Mouse (Mus musculus): ENCODE results near the gene Fbll1. TPM values are rescaled to one million over a fixed set of nuclear protein-coding genes. Genes with fewer than 3 reads are reported as not detected.
A peak's percentile ranks its signal among the peaks of the same experiment; 100 is the strongest.

The Fbll1 gene
- polyA plus RNA-seq, 1 experiment from 2014 or later = 29.0 TPM

DNA sequence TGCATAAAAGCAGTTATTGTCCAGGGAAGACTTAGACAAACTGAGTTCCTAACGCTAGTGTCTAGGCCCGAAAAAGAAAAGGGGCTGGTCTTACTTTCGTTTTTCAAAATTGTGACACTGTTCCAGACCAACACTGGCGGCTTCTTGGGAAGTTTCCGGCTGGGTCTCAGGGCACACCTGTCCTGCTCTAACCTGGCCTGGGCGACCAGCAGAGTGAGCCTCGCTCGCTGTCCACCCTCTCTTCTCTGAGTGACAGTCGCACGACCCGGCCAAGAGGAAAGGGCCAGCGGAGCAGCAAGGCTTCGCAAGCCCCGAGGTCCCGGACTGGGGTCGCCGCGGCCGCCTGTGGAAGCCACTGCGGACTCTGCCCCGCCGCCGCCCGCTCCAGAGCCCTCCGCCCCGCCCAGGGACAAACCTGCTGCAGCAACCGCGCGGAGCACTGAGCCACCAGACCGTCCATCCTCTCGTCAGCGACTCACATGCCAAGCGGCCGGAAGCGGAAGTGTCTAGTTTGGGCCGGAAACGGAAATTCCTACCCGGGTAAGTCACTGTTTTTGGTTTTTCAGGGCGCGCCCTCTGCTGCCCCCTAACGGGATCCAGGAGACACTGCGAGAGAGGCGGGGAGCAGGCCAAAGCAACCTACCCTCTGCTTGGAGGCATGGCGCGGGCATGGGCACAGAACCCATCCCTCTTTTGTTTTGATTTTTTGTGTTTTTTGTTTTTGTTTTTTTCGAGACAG is 35.5 kb upstream of the Fbll1 start, which contains the start of gene Rars:
Rars (minus strand) TSS at position 485 of the 739 bp plus-strand sequence.
- 2% methylated on average over 46 of the region's 46 CpGs for WGBS
- peak within 1 kb of the TSS; percentile 73 for H3K9ac ChIP-seq (replicated peaks; ENCODE audit: low read depth, low read length)
- no peak within 1 kb of the TSS for H3K27ac ChIP-seq (ENCODE audit: low read depth, low read length)
- H3K9me3 ChIP-seq (ENCODE audit: control insufficient read depth, low read length) = no peaks in the 10 kb centered on the region
- peak within 1 kb of the TSS; percentile 82 for H3K4me2 ChIP-seq (ENCODE audit: low read depth, low read length)
- H3K4me3 ChIP-seq (ENCODE audit: low read depth, low read length) = peak within 1 kb of the TSS; percentile 93
- no peaks in the 10 kb centered on the region for H3K27me3 ChIP-seq (ENCODE audit: control insufficient read depth, insufficient read depth, low read length)
- H3K4me1 ChIP-seq (ENCODE audit: control insufficient read depth, insufficient read depth, low read length) = peaks cover 6% of the 10 kb centered on the region; the same call in 1 of the 2 replicates
- peak; percentile 81 for ATAC-seq (ENCODE audit: low read depth)
- H3K36me3 ChIP-seq (ENCODE audit: control insufficient read depth, insufficient read depth, low read length) = 0 out of 2 replicates have a peak, but pooled peaks cover 3% of the 10 kb centered on the region

DNA sequence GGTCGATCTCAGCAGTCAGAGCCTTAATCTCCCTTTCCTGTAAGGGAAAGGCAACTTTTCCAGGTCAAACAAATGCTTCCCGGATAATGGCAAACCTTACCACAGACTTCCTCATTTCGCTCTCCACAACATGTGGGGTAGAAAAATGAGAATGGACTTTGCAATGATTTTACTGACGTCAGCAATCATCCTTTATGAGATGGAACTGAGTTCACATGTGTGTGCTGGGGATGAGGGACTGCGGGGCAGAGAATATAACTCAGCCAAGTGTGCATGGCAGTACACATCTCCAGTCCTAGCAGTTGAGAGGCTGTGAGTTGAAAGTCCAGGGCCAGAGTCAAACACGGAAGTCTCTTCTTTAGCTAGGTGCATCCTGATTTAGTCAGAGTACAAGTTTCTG is 34.6 kb upstream of the Fbll1 start:
- H3K36me3 ChIP-seq (ENCODE audit: control insufficient read depth, insufficient read depth, low read length) = 0 out of 2 replicates have a peak, but pooled peaks cover 8% of the 10 kb centered on the region
- peak overlapping the region; percentile 93 for H3K4me3 ChIP-seq (ENCODE audit: low read depth, low read length)
- no peaks in the 10 kb centered on the region for H3K9me3 ChIP-seq (ENCODE audit: control insufficient read depth, low read length)
- no peaks in the 10 kb centered on the region for H3K27me3 ChIP-seq (ENCODE audit: control insufficient read depth, insufficient read depth, low read length)
- no peak for ATAC-seq (ENCODE audit: low read depth)
- 86% methylated on average over 6 of the region's 6 CpGs for WGBS
- H3K4me1 ChIP-seq (ENCODE audit: control insufficient read depth, insufficient read depth, low read length) = peaks cover 6% of the 10 kb centered on the region; the same call in 1 of the 2 replicates
- peak overlapping the region; percentile 82 for H3K4me2 ChIP-seq (ENCODE audit: low read depth, low read length)
- H3K9ac ChIP-seq (replicated peaks; ENCODE audit: low read depth, low read length) = no peak overlapping the region
- no peak overlapping the region for H3K27ac ChIP-seq (ENCODE audit: low read depth, low read length)

DNA sequence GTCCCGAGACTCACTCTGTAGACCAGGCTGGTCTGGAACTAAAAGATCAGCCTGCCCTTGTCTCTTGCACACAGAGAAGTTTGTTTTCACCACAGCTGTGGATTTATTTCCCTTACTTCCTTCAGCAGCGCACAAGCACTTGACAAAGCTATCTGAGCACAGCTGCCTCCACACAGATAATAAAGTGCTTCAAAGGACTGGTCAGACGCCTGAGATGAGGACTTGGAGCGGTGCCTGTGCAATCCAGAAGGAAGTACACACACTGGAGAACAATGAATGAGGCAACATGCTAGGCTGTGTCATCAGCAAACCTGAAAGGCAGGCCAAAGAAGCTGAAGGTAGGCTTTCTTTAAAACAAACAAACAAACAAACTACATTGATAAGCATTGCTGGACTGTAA is 33.5 kb upstream of the Fbll1 start:
- H3K9ac ChIP-seq (replicated peaks; ENCODE audit: low read depth, low read length) = no peak overlapping the region
- 75% methylated on average over 4 of the region's 4 CpGs for WGBS
- H3K4me3 ChIP-seq (ENCODE audit: low read depth, low read length) = no peak overlapping the region
- no peaks in the 10 kb centered on the region for H3K9me3 ChIP-seq (ENCODE audit: control insufficient read depth, low read length)
- ATAC-seq (ENCODE audit: low read depth) = no peak
- H3K4me1 ChIP-seq (ENCODE audit: control insufficient read depth, insufficient read depth, low read length) = peaks cover 6% of the 10 kb centered on the region; the same call in 1 of the 2 replicates
- H3K27me3 ChIP-seq (ENCODE audit: control insufficient read depth, insufficient read depth, low read length) = no peaks in the 10 kb centered on the region
- H3K27ac ChIP-seq (ENCODE audit: low read depth, low read length) = no peak overlapping the region
- H3K36me3 ChIP-seq (ENCODE audit: control insufficient read depth, insufficient read depth, low read length) = peaks cover 18% of the 10 kb centered on the region; the same call in 1 of the 2 replicates
- no peak overlapping the region for H3K4me2 ChIP-seq (ENCODE audit: low read depth, low read length)

DNA sequence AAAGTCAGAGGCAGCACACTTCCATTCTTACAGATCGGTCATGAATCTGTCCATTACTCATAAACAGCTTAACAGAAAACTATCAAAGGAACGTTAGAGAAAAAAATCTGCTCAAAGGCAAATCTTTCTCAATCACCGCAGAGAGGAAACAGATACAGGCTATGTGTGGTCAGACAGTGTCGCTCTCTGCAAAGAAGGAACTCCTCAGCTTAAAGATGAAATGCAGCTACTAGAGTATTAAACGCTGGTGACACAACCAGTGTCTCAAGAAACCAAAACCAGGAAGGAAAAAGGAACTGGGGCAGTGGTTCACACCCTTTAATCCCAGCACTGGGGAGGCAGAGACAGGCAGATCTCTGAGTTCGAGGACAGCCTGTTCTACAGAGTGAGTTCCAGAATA is 29.0 kb upstream of the Fbll1 start:
- WGBS = 98% methylated on average over 6 of the region's 6 CpGs
- H3K9me3 ChIP-seq (ENCODE audit: control insufficient read depth, low read length) = no peaks in the 10 kb centered on the region
- ATAC-seq (ENCODE audit: low read depth) = no peak
- H3K4me1 ChIP-seq (ENCODE audit: control insufficient read depth, insufficient read depth, low read length) = no peaks in the 10 kb centered on the region
- no peak overlapping the region for H3K9ac ChIP-seq (replicated peaks; ENCODE audit: low read depth, low read length)
- peaks cover 50% of the 10 kb centered on the region; the same call in 1 of the 2 replicates for H3K36me3 ChIP-seq (ENCODE audit: control insufficient read depth, insufficient read depth, low read length)
- H3K4me3 ChIP-seq (ENCODE audit: low read depth, low read length) = no peak overlapping the region
- no peak overlapping the region for H3K27ac ChIP-seq (ENCODE audit: low read depth, low read length)
- no peaks in the 10 kb centered on the region for H3K27me3 ChIP-seq (ENCODE audit: control insufficient read depth, insufficient read depth, low read length)
- H3K4me2 ChIP-seq (ENCODE audit: low read depth, low read length) = no peak overlapping the region

DNA sequence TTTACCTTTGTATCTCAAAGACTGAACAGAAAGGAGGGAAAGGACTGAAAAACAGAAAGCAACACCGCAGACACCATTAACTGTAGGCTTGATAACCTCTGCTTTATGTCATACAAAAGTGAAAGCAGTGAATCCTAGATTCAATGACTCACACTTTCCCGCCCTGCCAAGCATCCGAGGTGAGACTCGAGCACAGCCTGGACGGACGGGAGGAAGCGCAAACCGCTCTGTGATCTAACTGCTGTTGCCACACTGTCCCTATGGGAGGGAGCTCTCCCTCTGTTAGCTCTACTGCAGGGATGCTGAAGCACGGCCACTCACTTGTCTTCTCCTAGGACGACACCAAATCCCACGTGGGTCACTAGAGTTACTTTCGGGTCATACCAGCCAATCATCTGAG is 17.6 kb upstream of the Fbll1 start:
- Histone ChIP-seq H3K4me2 (ENCODE audit: low read depth, low read length) (no peak overlapping the region), H3K9me3 (ENCODE audit: control insufficient read depth, low read length) (no peaks in the 10 kb centered on the region), H3K27ac (ENCODE audit: low read depth, low read length) (no peak overlapping the region), H3K27me3 (ENCODE audit: control insufficient read depth, insufficient read depth, low read length) (no peaks in the 10 kb centered on the region), H3K9ac (replicated peaks; ENCODE audit: low read depth, low read length) (no peak overlapping the region), H3K36me3 (ENCODE audit: control insufficient read depth, insufficient read depth, low read length) (peaks cover 70% of the 10 kb centered on the region), H3K4me1 (ENCODE audit: control insufficient read depth, insufficient read depth, low read length) (no peaks in the 10 kb centered on the region), H3K4me3 (ENCODE audit: low read depth, low read length) (no peak overlapping the region)
- 93% methylated on average over 12 of the region's 12 CpGs for WGBS
- no peak for ATAC-seq (ENCODE audit: low read depth)

DNA sequence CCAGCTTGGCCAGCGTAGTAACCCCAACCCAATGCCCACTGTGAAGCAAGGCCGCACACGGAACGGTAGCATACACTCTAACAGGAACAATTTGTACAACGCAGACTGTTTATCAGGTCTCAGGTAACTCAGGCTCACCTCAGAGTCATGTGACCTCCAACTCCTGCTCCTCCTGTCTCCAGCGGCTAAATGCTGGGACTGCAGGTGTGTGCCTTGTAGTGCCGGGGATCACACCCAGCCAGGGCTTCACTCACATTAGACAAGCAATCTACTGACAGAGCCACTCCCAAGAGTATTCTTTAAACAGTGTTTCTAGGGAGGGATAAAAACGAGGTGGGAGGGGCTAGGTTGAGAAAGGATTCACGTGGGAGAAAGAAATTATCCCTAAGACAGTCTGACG is 12.8 kb upstream of the Fbll1 start:
- H3K9ac ChIP-seq (replicated peaks; ENCODE audit: low read depth, low read length) = no peak overlapping the region
- H3K36me3 ChIP-seq (ENCODE audit: control insufficient read depth, insufficient read depth, low read length) = peaks cover 52% of the 10 kb centered on the region
- no peaks in the 10 kb centered on the region for H3K9me3 ChIP-seq (ENCODE audit: control insufficient read depth, low read length)
- no peaks in the 10 kb centered on the region for H3K4me1 ChIP-seq (ENCODE audit: control insufficient read depth, insufficient read depth, low read length)
- ATAC-seq (ENCODE audit: low read depth) = no peak
- no peak overlapping the region for H3K4me2 ChIP-seq (ENCODE audit: low read depth, low read length)
- no peak overlapping the region for H3K27ac ChIP-seq (ENCODE audit: low read depth, low read length)
- H3K27me3 ChIP-seq (ENCODE audit: control insufficient read depth, insufficient read depth, low read length) = no peaks in the 10 kb centered on the region
- 87% methylated on average over 10 of the region's 10 CpGs for WGBS
- H3K4me3 ChIP-seq (ENCODE audit: low read depth, low read length) = no peak overlapping the region

DNA sequence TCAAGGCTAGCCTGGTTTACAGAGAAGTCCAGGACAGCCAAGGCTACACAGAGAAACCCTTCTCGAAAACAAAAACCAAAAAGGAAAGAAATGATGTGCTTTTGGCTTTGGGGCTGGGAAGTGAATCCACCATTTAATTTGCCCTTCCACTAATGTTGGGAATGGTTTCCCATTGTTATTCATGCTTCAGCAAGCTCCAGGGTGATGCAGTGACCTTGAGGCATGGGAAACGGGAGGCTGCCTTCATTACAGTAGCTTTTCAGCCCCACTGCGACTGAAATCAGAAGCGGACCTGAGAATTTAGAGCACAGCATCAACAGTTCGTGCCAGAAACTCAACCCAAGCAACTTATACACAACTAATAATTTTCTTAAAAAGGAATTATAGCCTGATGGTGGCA is 2.6 kb upstream of the Fbll1 start:
- WGBS = 76% methylated on average over 5 of the region's 5 CpGs
- no peak overlapping the region for H3K9ac ChIP-seq (replicated peaks; ENCODE audit: low read depth, low read length)
- no peaks in the 10 kb centered on the region for H3K36me3 ChIP-seq (ENCODE audit: control insufficient read depth, insufficient read depth, low read length)
- no peaks in the 10 kb centered on the region for H3K27me3 ChIP-seq (ENCODE audit: control insufficient read depth, insufficient read depth, low read length)
- no peak overlapping the region for H3K4me2 ChIP-seq (ENCODE audit: low read depth, low read length)
- H3K4me1 ChIP-seq (ENCODE audit: control insufficient read depth, insufficient read depth, low read length) = peaks cover 17% of the 10 kb centered on the region; the same call in 1 of the 2 replicates
- H3K27ac ChIP-seq (ENCODE audit: low read depth, low read length) = no peak overlapping the region
- no peaks in the 10 kb centered on the region for H3K9me3 ChIP-seq (ENCODE audit: control insufficient read depth, low read length)
- no peak for ATAC-seq (ENCODE audit: low read depth)
- no peak overlapping the region for H3K4me3 ChIP-seq (ENCODE audit: low read depth, low read length)

DNA sequence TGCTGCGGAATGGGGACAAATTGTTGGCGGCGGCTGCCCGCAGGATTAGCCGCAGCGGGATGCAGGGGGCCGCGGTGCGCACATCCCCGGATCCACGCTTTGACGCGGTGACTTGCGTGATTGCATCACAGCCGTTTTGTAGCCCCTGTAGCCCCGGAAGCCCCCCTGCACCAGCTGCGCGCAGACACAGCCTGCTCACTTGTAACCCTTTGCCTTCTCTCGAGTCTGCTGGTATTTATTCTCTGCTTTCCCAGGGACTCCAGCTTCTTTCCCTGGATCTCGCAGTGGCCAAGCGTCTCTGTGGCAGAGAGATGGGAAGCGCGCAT is 226 bp downstream of the Fbll1 start:
- peak overlapping the region; percentile 70 for H3K4me2 ChIP-seq (ENCODE audit: low read depth, low read length)
- no peaks in the 10 kb centered on the region for H3K27me3 ChIP-seq (ENCODE audit: control insufficient read depth, insufficient read depth, low read length)
- no peaks in the 10 kb centered on the region for H3K36me3 ChIP-seq (ENCODE audit: control insufficient read depth, insufficient read depth, low read length)
- ATAC-seq (ENCODE audit: low read depth) = peak; percentile 97
- peaks cover 17% of the 10 kb centered on the region; the same call in 1 of the 2 replicates for H3K4me1 ChIP-seq (ENCODE audit: control insufficient read depth, insufficient read depth, low read length)
- H3K4me3 ChIP-seq (ENCODE audit: low read depth, low read length) = peak overlapping the region; percentile 63
- H3K27ac ChIP-seq (ENCODE audit: low read depth, low read length) = peak overlapping the region; percentile 88
- under 1% methylated on average over 23 of the region's 23 CpGs for WGBS
- H3K9ac ChIP-seq (replicated peaks; ENCODE audit: low read depth, low read length) = peak overlapping the region; percentile 82
- H3K9me3 ChIP-seq (ENCODE audit: control insufficient read depth, low read length) = no peaks in the 10 kb centered on the region

DNA sequence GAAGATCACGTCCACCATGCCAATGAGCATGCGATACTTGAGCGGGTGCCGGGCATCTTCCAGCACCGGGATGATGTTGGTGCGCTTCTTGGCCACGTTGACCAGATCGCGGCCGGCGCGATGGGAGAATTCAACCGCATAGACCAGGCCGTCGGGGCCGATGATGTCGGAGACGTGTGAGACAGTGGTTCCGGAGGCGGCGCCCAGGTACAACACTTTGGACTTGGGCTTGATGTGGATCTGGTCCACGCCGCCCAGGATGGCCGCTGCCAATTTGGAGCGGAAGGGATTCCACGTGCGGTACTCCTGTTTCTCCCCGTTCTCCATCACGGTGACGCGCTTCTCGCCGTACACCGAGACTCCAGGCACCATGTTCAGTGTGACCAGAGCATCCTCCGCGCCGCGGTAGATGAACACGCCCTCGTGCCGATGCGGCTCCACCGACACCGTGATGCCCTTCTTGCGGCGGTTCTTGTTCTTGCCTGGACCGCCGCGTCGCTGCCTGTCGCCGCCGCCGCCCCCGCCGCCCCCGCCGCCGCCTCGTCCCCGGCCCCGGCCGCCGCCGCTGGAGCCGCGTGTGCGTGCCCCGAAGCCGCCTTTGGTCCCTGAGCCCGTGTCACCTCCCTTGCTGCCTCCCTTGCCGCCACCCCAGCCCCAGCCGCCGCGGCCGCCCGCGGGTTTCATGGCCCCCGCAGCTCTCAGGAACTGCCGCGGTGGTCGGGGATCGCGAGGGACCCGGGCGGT is 761 bp downstream of the Fbll1 start:
- ATAC-seq (ENCODE audit: low read depth) = peak; percentile 71

More for the DNA sequence above, 761 bp downstream of the Fbll1 start:
- Histone ChIP-seq H3K4me2 (ENCODE audit: low read depth, low read length) (peak overlapping the region; percentile 70), H3K27ac (ENCODE audit: low read depth, low read length) (peak overlapping the region; percentile 88), H3K27me3 (ENCODE audit: control insufficient read depth, insufficient read depth, low read length) (no peaks in the 10 kb centered on the region), H3K4me3 (ENCODE audit: low read depth, low read length) (peak overlapping the region; percentile 63), H3K9me3 (ENCODE audit: control insufficient read depth, low read length) (no peaks in the 10 kb centered on the region), H3K4me1 (ENCODE audit: control insufficient read depth, insufficient read depth, low read length) (peaks cover 17% of the 10 kb centered on the region; the same call in 1 of the 2 replicates), H3K9ac (replicated peaks; ENCODE audit: low read depth, low read length) (peak overlapping the region; percentile 82), H3K36me3 (ENCODE audit: control insufficient read depth, insufficient read depth, low read length) (no peaks in the 10 kb centered on the region)
- WGBS = 3% methylated on average over 84 of the region's 86 CpGs

Data from neural tube, embryonic 14.5 days (tissue).